Mouse (Mus musculus) liver, adult (tissue): ENCODE measurements around the gene Baiap3.
A peak's percentile ranks its signal among the peaks of the same experiment; 100 is the strongest.

ENCODE experiments used
- GATA4 ChIP-seq: IDR thresholded peaks from 2 replicates; pipeline ENCODE4 v1.6.1; 2014; ENCODE audit warnings: mild to moderate bottlenecking, low read length; ENCODE audit not compliant: insufficient replicate concordance

Gene Baiap3

DNA sequence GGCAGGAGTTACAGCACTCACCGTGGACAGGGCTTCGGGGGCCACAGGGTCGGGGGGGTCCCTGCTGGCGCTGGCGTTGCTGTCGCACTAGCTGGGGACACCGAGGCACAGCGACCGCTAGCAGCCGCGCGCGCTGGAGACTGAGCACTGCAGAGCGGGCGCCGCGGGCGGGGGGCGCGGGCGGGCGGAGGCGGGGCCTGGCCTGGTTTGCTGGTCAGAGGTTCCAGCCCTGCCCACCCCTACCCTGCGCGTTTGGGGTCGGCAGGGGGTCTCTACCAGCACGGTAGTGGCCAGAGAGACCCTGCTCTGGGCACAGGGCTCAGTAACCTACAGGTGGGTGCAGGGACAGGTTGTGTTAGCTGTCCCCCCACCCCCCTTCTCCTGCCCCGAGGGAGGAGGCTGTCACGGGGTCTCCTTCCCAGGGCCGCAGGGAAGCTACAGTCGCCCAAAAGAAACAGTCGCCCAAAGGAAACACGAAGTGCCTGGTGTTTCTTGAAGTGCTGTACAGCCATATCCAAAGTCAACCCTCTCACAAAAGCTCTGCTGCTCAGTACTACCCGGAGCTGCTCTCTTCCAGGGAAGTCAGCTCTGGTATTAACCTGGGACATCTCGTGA, at the start of gene Baiap3:
Gene Baiap3, minus strand, starts transcription at position 225 of the 615 bp plus-strand sequence.
- no peak for TF ChIP-seq GATA4

DNA sequence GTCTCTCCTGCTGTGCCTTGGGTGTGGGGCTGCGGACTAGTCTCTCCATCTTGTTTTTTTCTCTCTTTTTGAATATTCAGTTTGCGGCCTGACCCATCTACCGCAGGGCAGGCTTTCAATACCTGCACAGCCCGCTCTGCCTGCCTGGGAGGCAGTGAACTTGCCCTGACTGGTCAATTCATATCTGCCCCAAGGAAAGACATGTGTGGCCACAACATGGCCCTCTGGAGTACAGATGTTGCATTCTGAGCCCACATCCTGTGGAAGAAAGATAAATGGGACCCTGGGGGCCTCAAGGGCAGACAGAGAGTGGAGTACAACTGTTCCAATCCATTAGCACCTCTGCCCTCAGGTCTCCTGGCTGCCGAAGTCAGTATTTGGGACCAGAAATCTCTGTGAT, 41.9 kb upstream of the Baiap3 start, which contains the start of gene Prss34:
Gene Prss34, plus strand, starts transcription at position 301 of the 400 bp plus-strand sequence.
- TF ChIP-seq GATA4: no peak

DNA sequence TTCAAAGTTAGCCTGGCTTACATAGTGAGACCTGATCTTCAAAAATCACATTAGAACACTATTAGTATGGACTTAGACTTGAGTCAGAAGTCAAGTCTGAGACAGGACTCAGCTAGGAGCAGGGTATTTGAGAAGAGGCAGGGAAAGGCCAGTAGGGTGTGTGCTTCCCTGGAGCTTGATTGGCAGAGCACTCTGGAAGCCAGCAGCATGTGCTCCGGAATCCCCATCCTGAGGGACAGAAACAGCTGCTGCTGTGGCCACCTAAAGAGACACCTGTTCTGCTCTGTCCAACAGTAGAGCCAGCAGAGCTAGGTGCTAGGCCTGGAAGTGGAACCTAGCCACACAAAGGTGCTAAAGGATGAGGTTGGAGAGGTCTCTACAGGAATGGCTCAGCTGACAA, 37.9 kb upstream of the Baiap3 start:
- no peak for TF ChIP-seq GATA4

DNA sequence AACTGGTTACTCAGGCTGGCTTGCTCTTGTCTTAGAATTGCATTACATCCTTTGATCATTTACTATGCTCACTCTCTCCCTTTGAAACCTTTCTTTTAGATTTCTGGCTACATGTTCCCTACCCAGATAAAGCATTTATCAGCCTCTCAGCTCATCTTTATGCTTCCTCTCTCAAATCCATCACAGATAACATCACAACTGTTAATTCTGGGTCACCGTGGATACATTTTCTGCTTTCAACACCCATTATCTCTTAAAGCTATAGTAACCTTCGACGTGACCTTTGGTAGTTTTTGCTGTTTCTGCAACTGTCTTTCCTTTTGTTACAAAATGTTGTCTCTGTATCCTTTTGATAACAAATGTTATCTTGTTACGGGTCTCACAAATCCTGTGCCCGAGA, 37.3 kb upstream of the Baiap3 start:
- no peak for TF ChIP-seq GATA4

DNA sequence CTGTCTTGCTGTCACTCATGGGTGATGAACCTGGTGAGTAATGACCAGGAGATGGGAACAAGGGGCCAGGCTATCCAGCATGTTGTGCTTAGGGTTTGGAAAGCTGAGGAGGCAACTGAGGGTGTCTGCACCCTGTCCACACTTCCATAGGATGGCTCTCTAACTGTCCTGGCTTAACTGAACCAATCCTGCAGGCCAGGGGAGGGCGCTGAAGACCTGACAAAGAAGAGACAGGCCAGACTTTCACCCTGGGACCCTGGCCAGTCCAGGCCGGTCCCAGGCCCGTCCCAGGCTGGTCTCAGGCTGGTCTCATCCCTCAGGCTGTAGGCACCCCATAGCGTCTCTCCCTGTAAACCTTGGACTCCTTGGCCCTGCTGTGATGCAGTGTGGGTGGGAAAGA, 34.2 kb upstream of the Baiap3 start:
- no peak for TF ChIP-seq GATA4

DNA sequence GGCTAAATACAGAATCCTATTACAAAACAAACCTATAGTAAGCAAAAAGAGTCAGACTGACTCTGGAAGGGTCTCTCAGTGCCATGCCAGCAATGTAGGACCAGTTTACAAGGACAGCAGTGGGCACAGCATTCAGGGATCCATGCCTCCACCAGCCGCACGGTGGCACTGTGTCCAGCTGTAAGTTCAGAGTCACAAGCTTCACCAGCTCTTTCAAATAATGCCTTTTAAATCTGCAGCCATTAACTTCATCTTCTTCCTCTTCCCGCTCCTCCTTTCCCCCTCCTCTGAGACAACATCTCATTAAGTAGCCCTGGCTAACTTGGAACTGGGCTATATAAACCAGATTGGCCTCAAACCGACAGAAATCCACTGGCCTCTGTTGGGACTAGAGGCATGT, 32.7 kb upstream of the Baiap3 start:
- TF ChIP-seq GATA4: no peak

DNA sequence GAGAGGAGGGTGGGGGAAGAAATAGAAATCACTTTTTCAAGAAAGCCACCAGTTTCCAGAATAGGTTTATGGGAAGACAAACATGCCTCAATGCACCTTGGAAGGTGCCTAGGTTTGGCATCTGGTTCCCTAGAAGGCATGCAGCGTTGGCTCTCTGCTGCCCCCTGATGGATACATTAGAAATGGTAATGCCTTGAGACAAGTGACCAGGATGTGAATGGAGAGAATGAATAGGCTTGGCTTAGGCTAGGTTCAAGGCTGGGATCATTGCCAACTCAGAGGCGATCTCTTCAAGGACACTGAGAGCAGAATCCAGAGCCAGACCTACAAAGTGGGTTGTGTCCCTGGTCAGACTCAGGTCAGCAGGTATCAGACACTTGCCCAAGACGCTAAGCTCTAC, 28.9 kb upstream of the Baiap3 start:
- TF ChIP-seq GATA4: no peak

DNA sequence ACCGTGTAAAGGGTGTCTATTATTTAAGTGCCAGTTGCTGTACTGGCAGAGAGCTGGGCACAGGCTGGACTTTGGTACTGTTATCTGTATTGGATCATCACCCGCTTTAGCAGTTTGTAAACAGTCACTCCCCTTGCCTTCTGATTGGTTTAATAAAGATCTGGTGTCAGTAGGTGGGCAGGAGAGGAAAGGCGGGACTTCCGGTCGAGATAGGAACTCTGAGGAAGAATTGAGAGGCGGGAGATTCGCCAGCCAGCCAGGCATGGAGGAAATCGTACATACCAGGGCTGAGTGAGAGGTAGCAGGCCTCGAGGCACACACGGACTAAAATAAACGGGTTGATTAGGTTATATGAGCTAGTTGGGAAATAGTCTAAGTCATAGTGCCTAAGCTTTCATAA, 26.0 kb upstream of the Baiap3 start:
- peak; percentile 97 for TF ChIP-seq GATA4

DNA sequence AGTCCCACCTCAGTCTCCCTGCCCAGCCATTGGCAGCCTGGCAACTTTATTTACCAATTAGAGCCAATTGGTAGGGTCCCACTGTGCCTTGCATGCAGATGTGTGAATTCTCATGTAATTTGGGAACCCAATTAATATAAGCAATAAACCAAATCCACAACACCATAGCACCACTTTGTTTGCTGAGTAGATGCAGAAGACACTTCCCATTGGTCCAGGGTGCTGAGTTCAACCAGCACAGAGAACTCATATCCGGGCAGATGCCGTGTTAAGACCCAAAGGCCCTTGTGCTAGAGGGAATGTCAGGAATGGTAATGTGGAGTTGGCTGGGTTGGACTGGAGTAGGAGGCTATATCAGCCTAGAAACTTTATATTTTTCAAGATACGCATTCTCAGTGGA, 19.7 kb upstream of the Baiap3 start:
- TF ChIP-seq GATA4: no peak

DNA sequence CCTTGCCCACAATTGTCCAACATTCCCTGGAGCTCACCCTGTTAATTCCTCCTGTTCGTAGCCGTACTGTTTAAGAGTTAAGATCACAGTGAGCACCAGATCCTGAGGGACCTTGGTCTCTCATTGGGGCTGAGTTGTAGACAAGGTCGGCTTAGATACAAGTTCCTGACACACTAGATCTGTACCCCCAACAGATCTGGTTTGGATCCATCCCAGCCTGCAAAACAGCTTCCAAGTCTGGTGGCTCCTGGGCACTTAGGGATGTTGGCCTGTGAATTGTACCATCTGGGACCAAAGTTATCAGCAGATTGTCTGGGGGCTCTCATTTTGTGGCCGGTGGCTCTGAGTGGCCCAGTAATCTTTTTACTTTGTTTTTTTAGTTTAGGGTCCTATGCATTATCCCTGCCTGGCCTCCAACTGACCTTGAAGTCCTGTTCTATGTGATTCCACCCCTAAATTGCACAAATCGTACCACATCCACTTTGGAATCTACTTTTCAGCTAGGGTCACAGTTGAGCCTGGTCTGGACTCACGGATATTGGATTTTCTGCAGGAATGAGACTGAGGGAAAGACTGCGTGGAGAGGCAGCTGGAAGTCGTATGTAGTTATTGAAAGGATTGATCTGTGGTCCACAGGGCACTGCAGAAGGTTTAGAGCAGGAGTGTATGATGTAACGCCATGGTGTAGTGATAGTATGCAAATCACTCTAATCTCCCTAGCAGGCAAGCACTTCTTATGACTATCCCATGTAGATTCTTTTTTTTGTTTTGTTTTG, 18.6 kb upstream of the Baiap3 start, which contains the start of gene Ube2i:
Gene Ube2i, minus strand, starts transcription at position 52 of the 776 bp plus-strand sequence.
- no peak for TF ChIP-seq GATA4

DNA sequence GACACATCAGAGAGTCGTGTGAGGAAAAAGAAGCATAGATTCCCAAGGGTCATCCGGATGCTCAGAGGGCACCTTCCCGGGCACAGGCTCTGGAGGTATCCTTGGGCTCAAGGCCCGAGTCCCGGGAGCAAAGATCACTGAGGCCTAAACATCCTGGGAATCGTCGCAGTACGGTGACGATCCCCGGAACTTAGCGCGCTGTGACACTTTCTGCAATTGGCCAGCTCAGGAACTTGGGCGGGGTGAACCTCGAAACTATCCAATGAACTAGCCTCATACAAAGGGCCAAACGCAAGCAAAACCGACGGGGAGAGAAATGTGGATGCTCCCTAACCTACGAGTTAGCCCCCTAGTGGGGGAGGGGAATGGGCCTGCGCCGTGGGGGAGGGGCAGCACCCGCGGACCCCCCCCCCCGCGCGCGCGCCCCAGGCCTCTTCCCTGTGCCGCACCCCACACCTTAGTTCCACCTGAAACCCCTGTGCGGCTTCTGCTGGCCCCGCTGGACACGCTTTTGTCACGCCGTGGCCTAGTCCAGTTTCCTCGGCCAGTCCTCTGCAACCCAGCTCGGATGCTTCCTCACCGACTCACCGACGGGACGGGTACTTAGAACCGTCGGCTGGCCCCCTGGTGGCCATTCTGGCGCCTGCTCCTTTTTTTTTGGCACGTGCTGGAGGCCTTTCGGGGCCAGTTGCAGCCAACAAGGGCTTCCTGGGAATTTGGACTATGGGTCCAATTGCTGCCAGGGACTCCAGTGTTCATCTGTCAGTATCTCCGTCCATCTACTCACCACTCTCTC, 17.7 kb upstream of the Baiap3 start:
- TF ChIP-seq GATA4: no peak

DNA sequence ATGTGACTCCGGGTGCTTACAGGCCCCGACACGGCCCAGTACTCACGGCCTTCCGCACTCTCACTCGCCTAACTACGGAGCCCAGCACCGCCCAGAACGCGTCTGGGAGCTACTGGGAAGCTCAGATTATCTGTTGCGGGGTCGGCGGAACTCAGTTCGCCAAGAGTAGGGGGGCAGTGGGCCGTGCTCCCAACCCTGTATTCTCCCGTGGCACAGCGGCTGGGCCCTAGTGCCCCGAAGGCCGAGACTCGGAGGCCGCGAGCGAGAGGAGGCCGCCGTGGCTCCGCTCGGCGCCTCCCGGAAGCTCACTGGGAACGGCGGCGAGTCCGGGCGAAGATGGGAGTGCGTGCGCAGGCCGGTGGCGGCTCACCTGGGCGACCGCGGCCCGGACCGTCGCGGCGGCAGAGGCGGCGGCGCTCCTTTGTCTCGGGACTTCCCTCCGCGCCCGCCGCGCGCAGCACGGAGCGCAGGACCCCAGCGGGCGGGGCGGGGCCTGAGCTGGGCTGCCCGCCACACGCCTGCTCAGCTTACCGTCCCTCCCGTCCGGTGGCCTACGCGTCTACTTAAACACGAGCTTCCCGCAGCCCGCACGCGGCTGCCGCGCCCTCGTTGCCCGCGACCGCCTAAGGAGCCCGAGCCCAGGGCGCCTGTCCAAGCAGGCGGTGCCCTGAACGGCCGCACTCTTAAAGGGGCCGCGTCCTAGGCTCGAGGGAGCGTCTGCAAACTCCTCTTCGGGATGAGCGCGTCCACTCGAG, 17.0 kb upstream of the Baiap3 start:
- no peak for TF ChIP-seq GATA4

DNA sequence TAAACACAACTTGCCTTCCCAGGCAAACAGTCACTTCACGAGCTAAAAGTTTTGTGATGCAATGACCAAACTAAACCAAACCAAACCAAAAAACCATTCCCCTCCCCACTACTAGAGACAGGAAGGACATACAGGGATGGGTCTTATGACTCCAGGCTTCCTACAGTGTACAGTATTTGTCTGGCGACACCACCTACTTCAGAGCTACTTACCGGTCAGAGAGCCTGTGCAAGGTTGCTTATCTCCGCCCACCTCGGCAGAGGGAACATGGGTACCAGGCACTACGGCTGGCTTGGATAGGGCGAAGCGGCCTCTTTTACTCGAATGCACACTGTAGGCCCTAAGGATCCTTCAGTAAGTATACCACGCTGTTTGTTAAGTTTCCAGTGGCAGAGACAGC, 16.2 kb upstream of the Baiap3 start:
- TF ChIP-seq GATA4: no peak

DNA sequence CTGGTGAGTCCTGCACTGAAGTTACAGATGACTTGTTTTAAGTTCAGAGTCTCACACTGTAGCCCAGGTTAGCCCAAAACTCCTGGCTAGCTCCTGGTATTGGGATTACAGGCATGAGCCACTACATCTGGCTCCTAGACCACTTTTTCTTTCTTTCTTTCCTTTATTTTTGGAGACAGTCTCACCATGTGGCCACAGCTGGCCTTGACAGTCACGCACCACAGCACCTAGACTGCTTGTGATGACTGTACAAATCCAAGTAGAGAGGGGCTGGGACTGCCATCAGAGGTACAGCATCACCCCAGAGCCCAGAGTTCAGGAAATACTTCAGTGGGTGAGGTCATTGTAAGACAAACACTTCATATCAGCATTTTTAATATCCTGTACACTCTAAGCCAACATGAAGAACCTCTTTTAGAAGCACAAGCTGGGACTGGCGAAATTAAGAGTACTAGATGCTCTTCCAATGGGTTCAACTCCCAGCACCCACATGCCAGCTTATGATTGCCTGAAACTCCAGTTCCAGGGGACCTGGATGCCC, 14.7 kb upstream of the Baiap3 start:
- TF ChIP-seq GATA4: no peak

DNA sequence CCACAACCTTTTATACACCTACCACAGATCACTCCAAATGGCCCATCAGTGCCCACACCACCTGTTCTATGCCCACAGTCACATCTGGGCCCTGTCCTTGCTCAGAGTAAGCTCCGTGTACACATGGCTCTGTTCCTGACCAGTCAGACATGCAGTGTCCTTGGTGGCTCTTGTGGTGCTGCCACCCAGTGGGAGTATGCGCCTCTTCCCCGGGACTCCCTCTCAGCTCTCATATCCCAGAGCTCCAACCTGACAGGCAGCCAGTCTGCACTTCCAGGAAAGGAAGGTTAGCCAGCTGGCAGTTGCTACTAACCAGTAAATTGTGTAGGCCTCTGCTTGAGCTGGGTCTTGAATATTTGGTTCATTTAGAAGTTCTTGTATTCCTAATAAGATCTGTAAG, 8.3 kb upstream of the Baiap3 start:
- TF ChIP-seq GATA4: no peak
